Mouse (Mus musculus): Measurements from ENCODE around the gene Tollip. TPM values are rescaled to one million over a fixed set of nuclear protein-coding genes. Genes with fewer than 3 reads are reported as not detected.
A peak's percentile ranks its signal among the peaks of the same experiment; 100 is the strongest.

Gene Tollip
- polyA plus RNA-seq, 1 experiment from 2014 or later: 53.3 TPM

GRCm38 (mm10) chr7:141901825-141902224 lies 16.5 kb downstream of the Tollip start:
- Histone ChIP-seq H3K9ac (replicated peaks; ENCODE audit: low read length) (peak overlapping the region; percentile 98), H3K4me2 (replicated peaks; ENCODE audit: low read depth, low read length) (peak overlapping the region; percentile 92), H3K4me1 (ENCODE audit: insufficient read depth, low read length) (peaks cover 23% of the 10 kb centered on the region), H3K4me3 (ENCODE audit: low read length) (peak overlapping the region; percentile 89), H3K27me3 (ENCODE audit: insufficient read depth, low read length) (peaks cover 8% of the 10 kb centered on the region), H3K36me3 (ENCODE audit: insufficient read depth, low read length) (no peaks in the 10 kb centered on the region), H3K27ac (ENCODE audit: low read length) (peak overlapping the region; percentile 43), H3K9me3 (ENCODE audit: low read length) (0 out of 2 replicates have a peak, but pooled peaks cover 4% of the 10 kb centered on the region)
- under 1% methylated on average over 16 of the region's 16 CpGs for WGBS
- ATAC-seq (ENCODE audit: low FRiP score, low TSS enrichment): peak; percentile 62

GRCm38 (mm10) chr7:141892151-141892550 lies 26.2 kb downstream of the Tollip start:
- H3K27ac ChIP-seq (ENCODE audit: low read length): no peak overlapping the region
- no peak overlapping the region for H3K9ac ChIP-seq (replicated peaks; ENCODE audit: low read length)
- H3K4me3 ChIP-seq (ENCODE audit: low read length): no peak overlapping the region
- H3K4me1 ChIP-seq (ENCODE audit: insufficient read depth, low read length): no peaks in the 10 kb centered on the region
- WGBS: 94% methylated on average over 7 of the region's 7 CpGs
- H3K4me2 ChIP-seq (replicated peaks; ENCODE audit: low read depth, low read length): no peak overlapping the region
- H3K9me3 ChIP-seq (ENCODE audit: low read length): no peaks in the 10 kb centered on the region
- peaks cover 46% of the 10 kb centered on the region for H3K36me3 ChIP-seq (ENCODE audit: insufficient read depth, low read length)
- no peak for ATAC-seq (ENCODE audit: low FRiP score, low TSS enrichment)
- no peaks in the 10 kb centered on the region for H3K27me3 ChIP-seq (ENCODE audit: insufficient read depth, low read length)

- no peak overlapping the region for H3K27ac ChIP-seq (ENCODE audit: low read length)
- no peaks in the 10 kb centered on the region for H3K9me3 ChIP-seq (ENCODE audit: low read length)
- ATAC-seq (ENCODE audit: low FRiP score, low TSS enrichment): no peak
- no peak overlapping the region for H3K9ac ChIP-seq (replicated peaks; ENCODE audit: low read length)
- H3K36me3 ChIP-seq (ENCODE audit: insufficient read depth, low read length): peaks cover 33% of the 10 kb centered on the region
- no peaks in the 10 kb centered on the region for H3K27me3 ChIP-seq (ENCODE audit: insufficient read depth, low read length)
- H3K4me1 ChIP-seq (ENCODE audit: insufficient read depth, low read length): no peaks in the 10 kb centered on the region
- H3K4me2 ChIP-seq (replicated peaks; ENCODE audit: low read depth, low read length): no peak overlapping the region
- H3K4me3 ChIP-seq (ENCODE audit: low read length): no peak overlapping the region
- WGBS: 93% methylated on average over 2 of the region's 2 CpGs
These were observed 39.5 kb downstream of the Tollip start for GRCm38 (mm10) chr7:141878813-141879212.

DNA sequence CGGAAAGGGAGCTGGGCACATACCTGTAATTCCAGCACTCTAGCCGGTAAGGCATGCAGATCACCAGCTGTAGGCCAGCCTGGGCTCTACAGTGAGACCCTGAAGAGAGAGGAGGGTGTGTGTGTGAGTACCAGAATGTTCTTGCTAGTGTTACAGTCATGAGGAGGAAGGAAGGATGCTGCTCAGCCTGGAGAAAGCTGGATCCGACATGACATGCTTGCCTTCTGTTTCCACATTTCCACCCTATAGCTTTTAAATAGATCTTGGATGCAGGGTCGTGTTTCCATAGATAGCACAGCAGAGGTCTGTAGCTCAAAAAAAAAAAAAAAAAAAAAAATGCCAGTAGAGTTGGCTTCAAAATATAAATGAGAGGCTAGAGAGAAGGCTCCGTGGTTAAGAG lies 43.4 kb downstream of the Tollip start:
- no peak overlapping the region for H3K9ac ChIP-seq (replicated peaks; ENCODE audit: low read length)
- H3K4me2 ChIP-seq (replicated peaks; ENCODE audit: low read depth, low read length): no peak overlapping the region
- H3K9me3 ChIP-seq (ENCODE audit: low read length): no peaks in the 10 kb centered on the region
- H3K27ac ChIP-seq (ENCODE audit: low read length): no peak overlapping the region
- WGBS: 85% methylated on average over 5 of the region's 5 CpGs
- H3K36me3 ChIP-seq (ENCODE audit: insufficient read depth, low read length): peaks cover 21% of the 10 kb centered on the region
- H3K4me1 ChIP-seq (ENCODE audit: insufficient read depth, low read length): no peaks in the 10 kb centered on the region
- ATAC-seq (ENCODE audit: low FRiP score, low TSS enrichment): no peak
- no peaks in the 10 kb centered on the region for H3K27me3 ChIP-seq (ENCODE audit: insufficient read depth, low read length)
- H3K4me3 ChIP-seq (ENCODE audit: low read length): no peak overlapping the region

GRCm38 (mm10) chr7:141870553-141870952 lies 47.8 kb downstream of the Tollip start:
- 73% methylated on average over 5 of the region's 5 CpGs for WGBS
- Histone ChIP-seq H3K9ac (replicated peaks; ENCODE audit: low read length) (no peak overlapping the region), H3K4me1 (ENCODE audit: insufficient read depth, low read length) (no peaks in the 10 kb centered on the region), H3K36me3 (ENCODE audit: insufficient read depth, low read length) (peaks cover 18% of the 10 kb centered on the region), H3K27me3 (ENCODE audit: insufficient read depth, low read length) (no peaks in the 10 kb centered on the region), H3K9me3 (ENCODE audit: low read length) (no peaks in the 10 kb centered on the region), H3K4me2 (replicated peaks; ENCODE audit: low read depth, low read length) (no peak overlapping the region), H3K4me3 (ENCODE audit: low read length) (no peak overlapping the region), H3K27ac (ENCODE audit: low read length) (no peak overlapping the region)
- ATAC-seq (ENCODE audit: low FRiP score, low TSS enrichment): no peak

GRCm38 (mm10) chr7:141869644-141870043 lies 48.7 kb downstream of the Tollip start:
- Histone ChIP-seq H3K4me2 (replicated peaks; ENCODE audit: low read depth, low read length) (no peak overlapping the region), H3K4me3 (ENCODE audit: low read length) (no peak overlapping the region), H3K9ac (replicated peaks; ENCODE audit: low read length) (no peak overlapping the region), H3K4me1 (ENCODE audit: insufficient read depth, low read length) (no peaks in the 10 kb centered on the region), H3K36me3 (ENCODE audit: insufficient read depth, low read length) (peaks cover 16% of the 10 kb centered on the region), H3K27ac (ENCODE audit: low read length) (no peak overlapping the region), H3K27me3 (ENCODE audit: insufficient read depth, low read length) (no peaks in the 10 kb centered on the region), H3K9me3 (ENCODE audit: low read length) (no peaks in the 10 kb centered on the region)
- 75% methylated on average over 5 of the region's 5 CpGs for WGBS
- no peak for ATAC-seq (ENCODE audit: low FRiP score, low TSS enrichment)

DNA sequence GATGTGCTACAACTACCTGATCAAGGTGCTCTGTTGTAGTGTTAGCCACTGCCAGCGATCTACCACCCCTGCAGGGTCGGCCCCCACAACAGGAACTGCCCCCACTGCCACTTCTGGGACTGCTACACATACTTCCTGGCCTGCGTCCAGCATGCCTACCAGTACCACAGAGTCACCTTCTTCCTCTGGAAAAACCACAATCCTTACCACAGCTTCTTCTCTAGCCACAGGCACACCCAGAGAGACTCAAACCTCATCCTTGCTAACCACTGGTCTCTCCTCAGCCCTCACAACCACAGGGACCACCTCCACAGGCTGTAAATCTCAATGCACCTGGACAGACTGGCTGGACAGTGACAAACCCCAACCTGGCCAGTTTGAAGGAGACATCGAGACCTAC lies 57.3 kb downstream of the Tollip start:
- Histone ChIP-seq H3K4me1 (ENCODE audit: insufficient read depth, low read length) (no peaks in the 10 kb centered on the region), H3K36me3 (ENCODE audit: insufficient read depth, low read length) (no peaks in the 10 kb centered on the region), H3K9me3 (ENCODE audit: low read length) (no peaks in the 10 kb centered on the region), H3K9ac (replicated peaks; ENCODE audit: low read length) (no peak overlapping the region), H3K27ac (ENCODE audit: low read length) (no peak overlapping the region), H3K27me3 (ENCODE audit: insufficient read depth, low read length) (no peaks in the 10 kb centered on the region), H3K4me2 (replicated peaks; ENCODE audit: low read depth, low read length) (no peak overlapping the region), H3K4me3 (ENCODE audit: low read length) (no peak overlapping the region)
- no peak for ATAC-seq (ENCODE audit: low FRiP score, low TSS enrichment)
- WGBS: 91% methylated on average over 4 of the region's 4 CpGs

- H3K27me3 ChIP-seq (ENCODE audit: insufficient read depth, low read length): no peaks in the 10 kb centered on the region
- H3K27ac ChIP-seq (ENCODE audit: low read length): no peak overlapping the region
- 0 out of 2 replicates have a peak, but pooled peaks have one; percentile 44 for ATAC-seq (ENCODE audit: low FRiP score, low TSS enrichment)
- H3K9me3 ChIP-seq (ENCODE audit: low read length): no peaks in the 10 kb centered on the region
- no peak overlapping the region for H3K4me2 ChIP-seq (replicated peaks; ENCODE audit: low read depth, low read length)
- no peak overlapping the region for H3K9ac ChIP-seq (replicated peaks; ENCODE audit: low read length)
- 57% methylated on average over 10 of the region's 10 CpGs for WGBS
- H3K4me3 ChIP-seq (ENCODE audit: low read length): no peak overlapping the region
- H3K4me1 ChIP-seq (ENCODE audit: insufficient read depth, low read length): 0 out of 2 replicates have a peak, but pooled peaks cover 5% of the 10 kb centered on the region
- H3K36me3 ChIP-seq (ENCODE audit: insufficient read depth, low read length): no peaks in the 10 kb centered on the region
These were observed 78.0 kb downstream of the Tollip start for GRCm38 (mm10) chr7:141840354-141840753.

GRCm38 (mm10) chr7:141838779-141839178 lies 79.5 kb downstream of the Tollip start, which contains the start of gene Muc5b:
Gene Muc5b (plus strand): TSS chr7:141839070.
- H3K27me3 ChIP-seq (ENCODE audit: insufficient read depth, low read length): no peaks in the 10 kb centered on the region
- no peak within 1 kb of the TSS for H3K9ac ChIP-seq (replicated peaks; ENCODE audit: low read length)
- H3K4me2 ChIP-seq (replicated peaks; ENCODE audit: low read depth, low read length): no peak within 1 kb of the TSS
- H3K36me3 ChIP-seq (ENCODE audit: insufficient read depth, low read length): no peaks in the 10 kb centered on the region
- no peaks in the 10 kb centered on the region for H3K9me3 ChIP-seq (ENCODE audit: low read length)
- H3K4me3 ChIP-seq (ENCODE audit: low read length): no peak within 1 kb of the TSS
- 0 out of 2 replicates have a peak, but pooled peaks cover 5% of the 10 kb centered on the region for H3K4me1 ChIP-seq (ENCODE audit: insufficient read depth, low read length)
- no peak within 1 kb of the TSS for H3K27ac ChIP-seq (ENCODE audit: low read length)
- WGBS: 65% methylated on average over 5 of the region's 5 CpGs
- no peak for ATAC-seq (ENCODE audit: low FRiP score, low TSS enrichment)

DNA sequence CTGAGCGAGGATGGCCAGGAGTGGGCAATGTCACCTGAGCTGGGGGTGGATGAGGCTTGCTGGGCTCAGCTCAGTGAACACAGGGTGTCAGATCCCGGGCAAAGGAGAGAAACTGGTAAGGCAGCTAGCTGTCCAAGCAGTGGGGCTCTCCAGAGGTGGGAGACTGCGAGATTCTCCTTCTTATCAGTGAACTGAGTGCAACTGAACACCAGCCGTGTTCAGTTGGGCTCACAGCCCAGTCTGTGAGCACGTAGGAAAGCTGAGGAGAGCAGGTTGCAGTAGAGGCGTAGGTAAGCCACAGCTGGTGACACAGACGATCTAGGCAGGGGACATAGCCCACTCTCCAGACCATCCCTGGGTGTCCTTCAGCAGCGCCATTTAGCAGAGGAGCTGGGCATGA lies 81.9 kb downstream of the Tollip start:
- peak; percentile 46; the same call in 1 of the 2 replicates for ATAC-seq (ENCODE audit: low FRiP score, low TSS enrichment)
- Histone ChIP-seq H3K4me3 (ENCODE audit: low read length) (no peak overlapping the region), H3K9me3 (ENCODE audit: low read length) (no peaks in the 10 kb centered on the region), H3K27me3 (ENCODE audit: insufficient read depth, low read length) (no peaks in the 10 kb centered on the region), H3K4me2 (replicated peaks; ENCODE audit: low read depth, low read length) (no peak overlapping the region), H3K4me1 (ENCODE audit: insufficient read depth, low read length) (0 out of 2 replicates have a peak, but pooled peaks cover 5% of the 10 kb centered on the region), H3K27ac (ENCODE audit: low read length) (no peak overlapping the region), H3K36me3 (ENCODE audit: insufficient read depth, low read length) (no peaks in the 10 kb centered on the region), H3K9ac (replicated peaks; ENCODE audit: low read length) (no peak overlapping the region)
- WGBS: 55% methylated on average over 8 of the region's 8 CpGs
